Mouse (Mus musculus) lung, postnatal 25 days (tissue): ENCODE results near the gene Cldn3.

ENCODE experiments used
- DNase-seq: peaks from one replicate; pipeline ENCODE4 v3.0.0; 2022; ENCODE audit warnings: low spot score

The Cldn3 gene

GRCm38 (mm10) chr5:135035608-135036359 lies 49.8 kb downstream of the Cldn3 start:
- no peak for DNase-seq
